Mouse (Mus musculus): ENCODE results near the gene Gm4737. TPM values are rescaled to one million over a fixed set of nuclear protein-coding genes. Genes with fewer than 3 reads are reported as not detected.

Gm4737 gene
- total and polyA plus RNA-seq, 3 experiments = 50.4 to 101 (median 53.7) TPM

DNA sequence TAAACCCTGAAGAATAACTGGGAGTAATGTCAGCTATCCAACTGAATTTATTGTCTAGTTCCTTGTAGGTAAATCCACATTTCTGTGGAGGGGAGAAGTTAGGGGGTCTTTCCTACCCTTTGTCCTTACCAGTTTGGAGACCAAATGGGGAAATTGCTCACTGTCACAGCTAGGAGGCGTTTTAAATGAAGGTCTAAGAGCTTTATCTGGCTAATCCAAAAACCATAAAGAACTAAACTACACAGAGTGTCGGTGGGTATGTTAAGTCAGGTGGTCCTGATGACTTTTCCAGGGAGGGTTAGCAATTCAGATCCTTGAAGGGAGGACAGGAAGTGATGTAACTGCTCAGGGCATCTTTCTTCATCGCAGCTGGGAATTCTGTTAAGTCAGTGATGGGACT, 34.3 kb downstream of the Gm4737 start:
- no peaks in the 10 kb centered on the region for H3K4me1 ChIP-seq (ENCODE audit: insufficient read depth, low read depth, low read length)
- no peak for ATAC-seq (ENCODE audit: extremely low read depth, insufficient number of reproducible peaks, low FRiP score, poor library complexity, severe bottlenecking)
- peaks cover 12% of the 10 kb centered on the region for H3K9me3 ChIP-seq (replicated peaks)
- no peak overlapping the region for H3K4me3 ChIP-seq (ENCODE audit: low read depth, low read length)
- TF ChIP-seq GATA2 (IDR thresholded peaks at IDR 0.05; ENCODE audit: borderline replicate concordance, low read depth, low read length) = no peak
- TF ChIP-seq CTCF (IDR thresholded peaks at IDR 0.05; ENCODE audit: low read depth, low read length) = no peak
- no peak for TF ChIP-seq POLR2AphosphoS5 (IDR thresholded peaks at IDR 0.05; ENCODE audit: insufficient replicate concordance, low read depth, low read length)
- no peak for TF ChIP-seq TAL1 (conservative IDR thresholded peaks at IDR 0.05; ENCODE audit: low read depth, low read length)
- no peak for TF ChIP-seq GATA1 (IDR thresholded peaks at IDR 0.05; ENCODE audit: borderline replicate concordance, low read length)
- H3K27me3 ChIP-seq (ENCODE audit: insufficient read depth, low read length) = no peaks in the 10 kb centered on the region
- H3K36me3 ChIP-seq (replicated peaks) = no peaks in the 10 kb centered on the region
- no peak for DNase-seq (ENCODE audit: low spot score)

DNA sequence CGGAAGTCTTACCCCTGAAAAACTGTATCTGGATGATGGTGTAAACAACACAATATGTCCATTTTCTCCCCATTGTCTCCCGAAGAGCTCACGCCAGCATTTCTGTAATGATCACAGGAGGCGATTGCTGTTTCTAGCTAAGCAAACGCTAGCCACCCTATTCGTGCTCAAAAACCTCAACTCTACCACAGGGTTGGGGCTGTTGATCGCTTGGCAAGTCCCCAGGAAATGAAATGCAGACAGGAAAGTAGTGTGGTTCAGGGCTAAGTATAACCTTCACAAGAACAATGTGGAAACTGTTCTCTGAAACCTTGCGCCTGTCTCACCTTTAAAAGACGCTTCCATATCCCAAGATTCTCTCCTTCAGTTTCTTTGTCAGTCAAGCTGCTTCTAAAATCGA, 34.9 kb downstream of the Gm4737 start, which contains the start of gene Cd96:
Cd96 (minus strand) TSS at position 232 of the 400 bp plus-strand sequence.
- ATAC-seq (ENCODE audit: extremely low read depth, insufficient number of reproducible peaks, low FRiP score, poor library complexity, severe bottlenecking) (no peak), DNase-seq (ENCODE audit: low spot score) (no peak)
- Histone ChIP-seq H3K9me3 (replicated peaks) (peaks cover 12% of the 10 kb centered on the region), H3K4me1 (ENCODE audit: insufficient read depth, low read depth, low read length) (no peaks in the 10 kb centered on the region), H3K36me3 (replicated peaks) (no peaks in the 10 kb centered on the region), H3K4me3 (ENCODE audit: low read depth, low read length) (no peak within 1 kb of the TSS), H3K27me3 (ENCODE audit: insufficient read depth, low read length) (no peaks in the 10 kb centered on the region)
- TF ChIP-seq CTCF (IDR thresholded peaks at IDR 0.05; ENCODE audit: low read depth, low read length) (no peak), GATA1 (IDR thresholded peaks at IDR 0.05; ENCODE audit: borderline replicate concordance, low read length) (no peak), GATA2 (IDR thresholded peaks at IDR 0.05; ENCODE audit: borderline replicate concordance, low read depth, low read length) (no peak), POLR2AphosphoS5 (IDR thresholded peaks at IDR 0.05; ENCODE audit: insufficient replicate concordance, low read depth, low read length) (no peak), TAL1 (conservative IDR thresholded peaks at IDR 0.05; ENCODE audit: low read depth, low read length) (no peak)

DNA sequence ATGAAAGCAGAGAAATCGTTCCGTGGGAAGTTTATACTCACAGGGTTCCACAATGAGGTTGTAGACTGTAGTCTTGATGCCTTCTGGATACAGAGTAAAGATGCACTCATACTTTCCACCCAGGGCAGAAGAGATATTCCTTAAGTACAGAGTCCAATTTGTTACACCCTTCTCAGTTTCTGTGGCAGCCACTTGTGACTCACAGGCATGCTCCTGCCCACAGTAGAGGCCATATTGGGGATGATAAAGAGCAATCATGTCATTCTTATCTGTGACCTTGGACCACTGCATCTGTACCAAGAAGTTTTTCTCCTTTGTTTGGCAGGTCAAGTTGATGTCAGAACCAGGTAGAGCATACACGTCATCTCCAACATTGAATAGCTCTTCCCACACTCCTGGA, 37.2 kb downstream of the Gm4737 start:
- TF ChIP-seq POLR2AphosphoS5 (IDR thresholded peaks at IDR 0.05; ENCODE audit: insufficient replicate concordance, low read depth, low read length) = no peak
- no peak for TF ChIP-seq TAL1 (conservative IDR thresholded peaks at IDR 0.05; ENCODE audit: low read depth, low read length)
- no peak for TF ChIP-seq CTCF (IDR thresholded peaks at IDR 0.05; ENCODE audit: low read depth, low read length)
- no peak for TF ChIP-seq GATA1 (IDR thresholded peaks at IDR 0.05; ENCODE audit: borderline replicate concordance, low read length)
- no peak for TF ChIP-seq GATA2 (IDR thresholded peaks at IDR 0.05; ENCODE audit: borderline replicate concordance, low read depth, low read length)
- no peak for ATAC-seq (ENCODE audit: extremely low read depth, insufficient number of reproducible peaks, low FRiP score, poor library complexity, severe bottlenecking)
- no peaks in the 10 kb centered on the region for H3K27me3 ChIP-seq (ENCODE audit: insufficient read depth, low read length)
- H3K36me3 ChIP-seq (replicated peaks) = no peaks in the 10 kb centered on the region
- no peak for DNase-seq (ENCODE audit: low spot score)
- H3K9me3 ChIP-seq (replicated peaks) = peaks cover 12% of the 10 kb centered on the region
- H3K4me3 ChIP-seq (ENCODE audit: low read depth, low read length) = no peak overlapping the region
- H3K4me1 ChIP-seq (ENCODE audit: insufficient read depth, low read depth, low read length) = no peaks in the 10 kb centered on the region

DNA sequence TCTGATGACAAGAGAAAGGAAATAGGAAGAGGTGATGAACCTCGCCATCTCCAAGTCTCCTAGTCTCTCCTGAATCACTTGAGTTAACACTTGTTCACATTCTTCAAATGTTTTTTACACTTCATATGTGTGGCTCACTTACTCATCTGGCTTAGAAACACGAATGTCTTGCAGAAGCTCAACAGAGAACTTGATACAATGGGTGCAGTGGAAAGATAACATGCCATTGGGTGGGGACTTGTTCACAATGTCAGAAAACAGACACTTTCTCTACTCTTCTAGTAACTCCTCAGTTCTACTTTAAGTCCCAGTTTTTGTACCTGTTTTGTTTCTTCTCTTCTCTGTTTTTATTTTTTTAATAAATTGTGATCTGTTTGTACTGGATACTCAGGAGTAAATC, 40.1 kb downstream of the Gm4737 start:
- no peak for ATAC-seq (ENCODE audit: extremely low read depth, insufficient number of reproducible peaks, low FRiP score, poor library complexity, severe bottlenecking)
- Histone ChIP-seq H3K27me3 (ENCODE audit: insufficient read depth, low read length) (no peaks in the 10 kb centered on the region), H3K9me3 (replicated peaks) (peaks cover 8% of the 10 kb centered on the region), H3K4me1 (ENCODE audit: insufficient read depth, low read depth, low read length) (no peaks in the 10 kb centered on the region), H3K36me3 (replicated peaks) (no peaks in the 10 kb centered on the region), H3K4me3 (ENCODE audit: low read depth, low read length) (no peak overlapping the region)
- TF ChIP-seq GATA1 (IDR thresholded peaks at IDR 0.05; ENCODE audit: borderline replicate concordance, low read length) (no peak), GATA2 (IDR thresholded peaks at IDR 0.05; ENCODE audit: borderline replicate concordance, low read depth, low read length) (no peak), CTCF (IDR thresholded peaks at IDR 0.05; ENCODE audit: low read depth, low read length) (no peak), POLR2AphosphoS5 (IDR thresholded peaks at IDR 0.05; ENCODE audit: insufficient replicate concordance, low read depth, low read length) (no peak), TAL1 (conservative IDR thresholded peaks at IDR 0.05; ENCODE audit: low read depth, low read length) (no peak)
- DNase-seq (ENCODE audit: low spot score) = no peak

DNA sequence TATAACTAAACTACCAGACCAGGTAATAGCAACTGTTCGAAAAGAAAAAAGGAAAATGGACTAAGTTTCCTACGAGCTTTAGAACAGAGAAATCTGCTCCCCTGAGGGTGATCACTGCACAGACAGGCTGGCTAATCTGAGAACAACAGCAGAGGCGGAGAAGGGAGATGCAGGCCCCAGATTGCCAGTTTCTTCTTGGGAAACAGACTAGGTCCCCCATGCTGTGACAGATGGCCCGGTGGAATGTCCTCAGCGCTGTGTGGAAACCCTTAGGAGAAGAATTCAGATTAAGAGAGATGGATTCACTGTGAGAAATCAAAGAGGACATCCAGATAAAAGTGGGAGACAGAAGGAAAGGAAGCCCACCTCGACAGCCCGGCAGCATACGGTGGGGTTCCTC, 45.3 kb downstream of the Gm4737 start:
- H3K9me3 ChIP-seq (replicated peaks) = peaks cover 7% of the 10 kb centered on the region; the same call in 1 of the 2 replicates
- ATAC-seq (ENCODE audit: extremely low read depth, insufficient number of reproducible peaks, low FRiP score, poor library complexity, severe bottlenecking) (no peak), DNase-seq (ENCODE audit: low spot score) (no peak)
- no peaks in the 10 kb centered on the region for H3K4me1 ChIP-seq (ENCODE audit: insufficient read depth, low read depth, low read length)
- H3K27me3 ChIP-seq (ENCODE audit: insufficient read depth, low read length) = no peaks in the 10 kb centered on the region
- H3K4me3 ChIP-seq (ENCODE audit: low read depth, low read length) = no peak overlapping the region
- no peaks in the 10 kb centered on the region for H3K36me3 ChIP-seq (replicated peaks)
- TF ChIP-seq TAL1 (conservative IDR thresholded peaks at IDR 0.05; ENCODE audit: low read depth, low read length) (no peak), POLR2AphosphoS5 (IDR thresholded peaks at IDR 0.05; ENCODE audit: insufficient replicate concordance, low read depth, low read length) (no peak), GATA1 (IDR thresholded peaks at IDR 0.05; ENCODE audit: borderline replicate concordance, low read length) (no peak), CTCF (IDR thresholded peaks at IDR 0.05; ENCODE audit: low read depth, low read length) (no peak), GATA2 (IDR thresholded peaks at IDR 0.05; ENCODE audit: borderline replicate concordance, low read depth, low read length) (no peak)

DNA sequence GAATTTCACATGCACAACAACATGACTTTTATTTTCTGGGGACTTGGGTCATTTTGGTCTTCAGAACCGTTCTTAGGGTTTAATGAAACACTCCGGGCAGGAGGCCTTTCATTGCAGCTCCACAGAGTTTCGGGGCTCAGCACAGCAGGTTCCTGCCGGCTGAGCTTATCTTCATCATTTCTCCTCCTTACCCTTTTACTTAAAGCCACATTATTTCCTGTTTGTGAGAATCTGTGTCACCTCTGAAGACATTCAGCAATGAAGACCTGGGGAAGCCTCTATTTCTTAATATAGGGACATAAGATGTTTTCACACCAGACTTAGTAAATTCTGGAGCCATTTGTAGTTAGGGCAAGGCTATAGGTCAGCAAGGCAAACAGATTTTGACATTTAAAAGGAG, 47.4 kb downstream of the Gm4737 start:
- TF ChIP-seq GATA2 (IDR thresholded peaks at IDR 0.05; ENCODE audit: borderline replicate concordance, low read depth, low read length) = no peak
- no peak for TF ChIP-seq GATA1 (IDR thresholded peaks at IDR 0.05; ENCODE audit: borderline replicate concordance, low read length)
- TF ChIP-seq TAL1 (conservative IDR thresholded peaks at IDR 0.05; ENCODE audit: low read depth, low read length) = no peak
- no peak for TF ChIP-seq CTCF (IDR thresholded peaks at IDR 0.05; ENCODE audit: low read depth, low read length)
- Histone ChIP-seq H3K36me3 (replicated peaks) (no peaks in the 10 kb centered on the region), H3K4me3 (ENCODE audit: low read depth, low read length) (no peak overlapping the region), H3K27me3 (ENCODE audit: insufficient read depth, low read length) (no peaks in the 10 kb centered on the region), H3K4me1 (ENCODE audit: insufficient read depth, low read depth, low read length) (no peaks in the 10 kb centered on the region), H3K9me3 (replicated peaks) (peaks cover 9% of the 10 kb centered on the region)
- no peak for ATAC-seq (ENCODE audit: extremely low read depth, insufficient number of reproducible peaks, low FRiP score, poor library complexity, severe bottlenecking)
- no peak for DNase-seq (ENCODE audit: low spot score)

All from G1E (cell line).